Mouse (Mus musculus): ENCODE measurements around the gene Hcfc1r1.

Gene Hcfc1r1

DNA sequence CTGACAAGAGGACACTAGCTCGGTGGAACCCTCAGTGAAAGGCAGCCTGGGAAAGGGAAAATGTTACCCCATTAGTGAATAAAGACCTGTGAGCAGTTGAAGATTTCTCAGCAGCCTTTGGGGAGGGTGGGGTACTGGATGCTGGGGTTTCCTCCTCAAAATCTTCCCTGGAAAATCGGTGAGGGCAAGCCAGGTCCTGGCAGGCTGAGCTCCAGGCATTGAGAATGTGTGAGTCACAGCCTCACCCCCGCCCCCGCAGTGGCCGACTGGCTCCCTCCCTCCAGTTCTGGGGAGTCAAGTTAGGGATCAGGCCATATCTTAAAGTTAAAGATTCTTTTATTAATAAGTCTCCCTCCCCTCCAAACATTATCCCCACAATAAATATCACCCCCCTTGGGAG lies 1.7 kb downstream of the Hcfc1r1 start:
- 29% methylated on average over 5 of the region's 5 CpGs for WGBS

DNA sequence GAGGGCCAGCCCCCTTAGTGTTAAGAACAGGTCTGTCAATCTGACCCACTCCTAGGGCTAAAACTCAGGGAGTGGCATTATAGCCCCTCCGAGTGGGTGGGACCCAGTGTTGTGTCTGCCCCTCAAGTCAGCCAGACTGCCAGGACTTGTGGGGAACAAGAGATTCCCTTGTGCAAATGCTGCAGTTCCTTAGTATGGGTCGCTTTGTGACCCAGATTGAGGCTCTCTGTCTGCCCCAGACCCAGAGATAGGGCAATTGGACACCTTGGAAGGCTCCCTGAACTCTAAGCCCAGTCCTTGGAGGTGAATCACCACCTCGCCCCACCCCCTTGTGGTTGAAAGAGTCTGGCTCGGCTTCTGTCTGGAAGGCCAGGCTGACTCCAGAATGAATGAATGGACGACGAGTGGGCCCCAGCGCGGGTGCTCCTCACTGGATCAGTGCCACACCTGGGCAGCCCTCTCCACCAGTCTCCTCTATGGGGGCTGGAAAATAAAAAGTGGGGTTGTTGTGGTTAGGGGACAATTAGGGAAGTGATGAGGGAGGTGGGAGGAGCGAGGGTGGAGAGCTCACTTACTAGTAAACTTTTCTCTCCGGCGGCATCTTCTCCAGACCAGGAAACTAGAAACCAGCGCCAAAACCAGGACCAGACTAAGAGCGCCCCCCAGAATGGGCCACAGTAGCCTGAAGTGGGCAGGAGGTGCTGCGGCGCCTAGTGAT lies 2.3 kb downstream of the Hcfc1r1 start:
- 26% methylated on average over 15 of the region's 15 CpGs for WGBS

DNA sequence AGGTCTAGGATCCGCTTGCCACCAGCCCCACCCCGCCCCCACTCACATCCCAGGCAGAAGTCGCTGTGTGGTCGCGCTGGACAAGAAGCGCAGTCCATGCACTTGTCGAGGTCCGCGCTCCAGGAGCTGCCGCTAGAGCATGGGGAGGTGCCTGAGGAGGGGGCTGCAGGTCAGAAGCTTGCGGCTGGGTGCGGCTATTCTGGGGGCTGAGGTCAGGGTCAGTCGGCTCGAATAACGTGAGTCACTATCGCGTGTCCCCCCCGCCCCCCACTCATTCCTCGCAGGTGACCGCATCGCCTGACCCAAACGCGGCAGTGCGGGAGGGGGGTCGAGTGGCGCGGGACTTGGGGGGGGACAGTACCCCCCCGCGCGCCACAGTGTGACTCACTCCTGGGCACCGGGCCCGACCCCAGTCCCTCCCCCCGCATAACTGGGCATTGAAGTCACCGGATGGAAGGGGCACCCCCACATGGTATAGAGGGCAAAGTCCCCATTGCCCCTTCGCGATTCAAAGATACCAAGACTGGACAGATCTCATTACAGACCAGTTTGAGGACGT lies 3.2 kb downstream of the Hcfc1r1 start:
- under 1% methylated on average over 37 of the region's 37 CpGs for WGBS

DNA sequence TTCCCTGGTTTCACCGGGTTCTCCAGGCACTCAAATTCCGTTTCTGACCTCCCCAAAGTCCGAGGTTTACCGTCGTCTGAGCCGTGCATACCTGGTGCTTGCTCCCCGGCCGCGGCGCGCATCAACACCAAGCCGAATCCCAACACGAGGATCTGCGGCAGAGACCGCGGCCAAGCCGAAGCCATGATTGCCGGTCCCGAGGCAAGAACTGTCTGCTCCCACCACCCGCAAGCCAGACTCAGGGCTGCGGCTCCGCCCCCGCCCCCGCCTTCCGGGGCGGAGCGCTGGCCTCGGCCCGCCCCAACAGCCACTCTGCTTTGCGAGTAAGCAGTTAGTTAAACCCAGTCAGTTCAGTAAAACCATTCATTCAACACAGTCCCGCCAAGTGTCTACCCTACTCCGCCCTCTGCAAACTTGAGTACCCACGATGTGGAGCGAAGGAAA lies 3.9 kb downstream of the Hcfc1r1 start, which contains the start of gene Tnfrsf12a:
Gene Tnfrsf12a (minus strand): TSS at position 233 of the 444 bp plus-strand sequence.
- 1% methylated on average over 34 of the region's 34 CpGs for WGBS

DNA sequence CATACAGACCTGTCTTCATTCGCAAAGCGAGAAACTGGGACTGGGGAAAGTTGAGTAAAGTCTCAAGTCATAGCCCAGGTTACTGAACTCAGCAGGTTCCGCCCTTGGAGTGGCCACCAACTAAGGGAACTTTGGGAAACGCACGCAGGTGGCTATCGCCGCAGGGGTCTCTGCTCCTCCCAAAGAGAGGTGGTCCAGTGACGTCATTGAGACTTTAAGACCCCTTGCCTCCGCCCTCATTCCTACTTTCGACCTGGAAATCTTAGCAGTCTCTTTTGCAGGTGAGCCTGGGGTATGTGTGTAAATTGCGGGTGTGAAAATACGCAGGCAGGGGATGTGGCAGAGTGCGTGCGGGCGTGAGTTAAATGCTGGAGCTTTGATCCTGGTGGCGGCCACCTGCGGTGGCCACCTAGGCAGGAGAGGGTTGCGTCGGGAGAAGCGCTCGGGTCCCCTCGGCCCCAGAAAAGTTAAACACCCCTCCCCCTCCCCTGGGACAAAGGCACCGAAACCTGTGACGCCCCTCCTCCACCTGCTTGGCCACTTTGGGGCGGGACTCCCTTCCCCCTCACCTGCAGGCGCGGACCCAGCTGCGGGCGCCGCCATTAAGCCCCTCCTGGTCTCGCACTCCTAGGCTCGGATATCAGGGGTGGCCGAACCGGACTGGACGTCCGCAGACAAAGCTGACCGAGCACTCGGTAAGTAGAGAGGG lies 5.9 kb downstream of the Hcfc1r1 start, which contains the start of gene Cldn6:
Gene Cldn6 (plus strand): TSS at position 123 of the 709 bp plus-strand sequence.
- WGBS: 9% methylated on average over 38 of the region's 38 CpGs

DNA sequence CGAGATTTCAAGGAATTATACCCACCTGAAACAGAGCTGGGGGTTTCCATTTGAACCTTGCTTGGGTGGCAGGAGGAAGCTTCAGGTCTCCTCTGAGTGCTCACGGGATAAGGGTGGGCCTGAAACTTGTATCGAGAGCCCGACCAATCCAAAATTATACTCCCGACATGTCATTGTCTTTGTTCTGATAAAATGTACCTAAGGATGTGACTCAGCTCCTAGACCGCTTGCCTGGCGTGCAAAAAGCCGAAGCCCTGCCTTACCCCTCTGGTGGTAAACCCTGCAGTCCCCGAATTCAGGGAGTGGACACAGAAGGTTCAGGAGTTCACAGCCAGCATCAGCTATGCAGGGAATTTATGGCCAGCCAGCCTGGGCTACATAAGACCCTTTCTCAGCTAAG lies 6.9 kb downstream of the Hcfc1r1 start:
- 82% methylated on average over 9 of the region's 9 CpGs for WGBS

DNA sequence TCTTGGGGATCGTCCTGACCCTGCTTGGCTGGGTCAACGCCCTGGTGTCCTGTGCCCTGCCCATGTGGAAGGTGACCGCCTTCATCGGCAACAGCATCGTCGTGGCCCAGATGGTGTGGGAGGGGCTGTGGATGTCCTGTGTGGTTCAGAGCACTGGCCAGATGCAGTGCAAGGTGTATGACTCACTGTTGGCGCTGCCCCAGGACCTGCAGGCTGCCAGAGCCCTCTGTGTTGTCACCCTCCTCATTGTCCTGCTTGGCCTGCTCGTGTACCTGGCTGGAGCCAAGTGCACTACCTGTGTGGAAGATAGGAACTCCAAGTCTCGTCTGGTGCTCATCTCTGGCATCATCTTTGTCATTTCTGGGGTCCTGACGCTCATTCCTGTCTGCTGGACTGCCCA lies 7.7 kb downstream of the Hcfc1r1 start:
- WGBS: 71% methylated on average over 10 of the region's 10 CpGs

DNA sequence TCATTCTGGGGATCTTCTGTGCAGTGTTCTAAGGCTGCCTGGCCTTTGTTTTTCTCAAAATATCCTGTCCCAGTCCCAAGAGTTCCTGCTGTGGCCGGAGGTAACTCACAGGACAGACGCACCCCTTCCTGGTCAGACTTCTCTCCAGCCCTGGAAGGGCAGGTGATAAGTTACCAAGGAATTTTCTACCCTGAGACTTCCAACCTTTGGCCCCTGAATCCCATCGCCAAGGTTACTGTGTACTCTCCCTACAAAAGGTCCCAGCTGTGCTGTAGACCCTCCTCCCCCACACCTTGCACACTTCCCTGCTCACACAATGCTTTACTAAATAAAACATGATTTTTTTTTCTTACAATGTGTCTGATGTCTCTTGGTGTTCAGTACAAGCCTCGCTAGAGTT lies 8.7 kb downstream of the Hcfc1r1 start:
- 78% methylated on average over 4 of the region's 4 CpGs for WGBS

DNA sequence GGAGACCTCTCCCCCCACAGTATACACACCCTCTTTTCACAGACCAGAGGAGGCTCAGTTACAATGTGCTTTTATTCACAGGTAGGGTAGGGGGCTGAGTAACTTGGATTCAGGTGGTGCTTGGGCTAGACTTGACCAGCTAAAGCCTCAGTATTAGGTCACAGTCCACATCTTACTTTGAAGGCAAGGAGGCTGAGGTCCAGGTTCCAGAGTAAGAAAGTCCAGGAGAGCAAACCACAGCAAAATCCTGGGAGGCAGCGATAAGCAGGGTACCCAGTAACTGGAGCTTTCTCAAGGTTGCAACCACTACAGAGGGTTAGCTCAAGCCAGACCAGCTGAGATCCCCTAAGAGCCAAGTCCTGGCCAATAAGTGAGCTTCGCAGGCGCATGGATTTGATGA lies 9.1 kb downstream of the Hcfc1r1 start:
- 86% methylated on average over 3 of the region's 3 CpGs for WGBS

DNA sequence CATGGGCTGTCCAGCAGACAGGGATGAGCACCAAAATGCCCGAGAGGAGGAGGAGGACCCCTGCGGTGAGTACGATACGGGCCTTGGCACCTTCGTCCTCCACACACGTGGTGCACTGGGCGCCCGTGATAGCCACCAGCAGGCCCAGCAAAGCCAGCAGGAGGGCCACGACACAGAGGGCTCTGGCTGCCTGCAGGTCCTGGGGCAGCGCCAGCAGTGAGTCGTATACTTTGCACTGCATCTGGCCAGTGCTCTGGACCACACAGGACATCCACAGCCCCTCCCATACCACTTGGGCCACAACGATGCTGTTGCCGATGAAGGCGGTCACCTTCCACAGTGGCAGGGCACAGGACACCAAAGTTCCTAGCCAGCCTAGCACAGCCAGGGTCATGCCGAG lies 9.8 kb downstream of the Hcfc1r1 start:
- WGBS: 41% methylated on average over 15 of the region's 15 CpGs

DNA sequence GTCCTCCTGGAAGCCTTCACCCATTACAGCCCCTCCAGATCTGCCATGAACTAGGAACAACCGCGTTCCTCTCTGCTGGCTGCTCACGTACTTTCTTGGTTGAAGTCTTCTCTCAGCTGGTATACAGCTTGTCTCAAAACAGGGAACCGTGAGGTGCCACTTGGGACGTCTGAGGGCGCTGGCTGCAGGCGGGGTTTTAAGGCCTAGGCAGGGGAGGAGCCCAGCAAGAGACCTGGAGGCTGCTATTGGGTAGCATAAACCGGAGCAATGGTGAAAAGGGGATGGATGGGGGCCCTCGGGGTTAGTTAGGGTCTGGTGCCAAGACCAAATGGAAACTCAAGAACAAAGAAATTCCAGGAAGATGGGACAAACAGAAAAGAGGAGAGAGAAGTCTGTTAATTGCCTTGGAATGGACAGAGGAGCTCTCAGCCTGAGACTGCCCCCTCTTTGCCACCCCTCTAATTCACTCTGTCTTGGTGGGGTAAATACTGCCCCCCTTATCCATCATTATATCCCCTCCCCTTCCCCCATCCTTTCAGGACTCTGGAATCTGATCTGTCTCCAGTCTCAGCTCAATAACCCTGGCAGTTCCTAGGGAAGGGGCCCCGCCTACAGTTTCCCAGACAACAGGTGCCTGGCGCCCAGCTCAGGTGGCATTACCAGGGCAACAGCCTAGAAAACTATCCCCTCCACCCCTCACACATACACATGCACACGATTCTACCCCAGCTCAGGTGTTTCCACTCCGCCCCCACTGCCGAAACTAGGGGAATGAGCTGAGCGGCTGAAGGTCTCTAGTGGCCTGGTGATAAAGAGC lies 10.7 kb downstream of the Hcfc1r1 start, which contains the start of gene Cldn9:
Gene Cldn9 (minus strand): TSS at position 171 of the 817 bp plus-strand sequence.
- 56% methylated on average over 15 of the region's 15 CpGs for WGBS

DNA sequence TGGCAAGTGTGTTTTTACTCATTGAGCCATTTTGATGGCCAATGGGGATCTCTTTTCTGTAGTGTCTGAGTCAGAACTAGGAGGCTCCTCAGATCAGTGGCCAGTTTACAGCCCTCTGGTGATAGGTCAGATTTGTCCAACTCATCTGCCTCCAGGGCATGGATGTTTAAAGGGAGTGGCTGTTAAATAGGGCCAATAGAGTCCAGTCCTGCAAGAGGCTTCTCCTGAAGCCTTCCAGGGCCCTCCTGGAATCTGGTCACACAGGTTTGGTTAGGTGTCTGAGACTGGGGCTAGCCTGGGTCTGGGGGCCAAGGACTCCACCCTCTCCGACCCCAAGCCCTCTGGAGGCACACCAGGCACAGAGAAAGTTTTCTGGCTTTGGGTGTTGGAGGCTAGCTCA lies 21.1 kb downstream of the Hcfc1r1 start:
- 73% methylated on average over 1 of the region's 1 CpGs for WGBS

DNA sequence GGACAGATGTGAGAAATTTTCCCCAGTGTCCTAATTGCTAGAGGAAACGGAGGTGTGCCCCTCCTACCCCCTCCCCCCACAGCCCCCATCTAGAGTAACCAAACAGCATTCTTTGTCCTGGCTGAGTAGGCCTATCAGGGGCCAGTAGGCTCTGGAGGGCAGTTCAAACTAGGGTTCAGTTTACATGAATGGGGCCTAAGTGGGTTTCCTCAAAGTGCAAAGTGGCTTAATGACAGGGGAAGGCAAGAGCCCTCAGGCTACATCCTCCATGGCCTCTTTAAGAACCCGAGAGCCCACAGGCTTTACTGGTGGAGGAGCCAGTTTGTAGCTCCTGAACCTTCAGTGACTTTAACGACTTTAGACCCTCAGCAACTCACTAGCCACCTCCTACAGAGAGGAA lies 22.4 kb downstream of the Hcfc1r1 start:
- 71% methylated on average over 3 of the region's 3 CpGs for WGBS

DNA sequence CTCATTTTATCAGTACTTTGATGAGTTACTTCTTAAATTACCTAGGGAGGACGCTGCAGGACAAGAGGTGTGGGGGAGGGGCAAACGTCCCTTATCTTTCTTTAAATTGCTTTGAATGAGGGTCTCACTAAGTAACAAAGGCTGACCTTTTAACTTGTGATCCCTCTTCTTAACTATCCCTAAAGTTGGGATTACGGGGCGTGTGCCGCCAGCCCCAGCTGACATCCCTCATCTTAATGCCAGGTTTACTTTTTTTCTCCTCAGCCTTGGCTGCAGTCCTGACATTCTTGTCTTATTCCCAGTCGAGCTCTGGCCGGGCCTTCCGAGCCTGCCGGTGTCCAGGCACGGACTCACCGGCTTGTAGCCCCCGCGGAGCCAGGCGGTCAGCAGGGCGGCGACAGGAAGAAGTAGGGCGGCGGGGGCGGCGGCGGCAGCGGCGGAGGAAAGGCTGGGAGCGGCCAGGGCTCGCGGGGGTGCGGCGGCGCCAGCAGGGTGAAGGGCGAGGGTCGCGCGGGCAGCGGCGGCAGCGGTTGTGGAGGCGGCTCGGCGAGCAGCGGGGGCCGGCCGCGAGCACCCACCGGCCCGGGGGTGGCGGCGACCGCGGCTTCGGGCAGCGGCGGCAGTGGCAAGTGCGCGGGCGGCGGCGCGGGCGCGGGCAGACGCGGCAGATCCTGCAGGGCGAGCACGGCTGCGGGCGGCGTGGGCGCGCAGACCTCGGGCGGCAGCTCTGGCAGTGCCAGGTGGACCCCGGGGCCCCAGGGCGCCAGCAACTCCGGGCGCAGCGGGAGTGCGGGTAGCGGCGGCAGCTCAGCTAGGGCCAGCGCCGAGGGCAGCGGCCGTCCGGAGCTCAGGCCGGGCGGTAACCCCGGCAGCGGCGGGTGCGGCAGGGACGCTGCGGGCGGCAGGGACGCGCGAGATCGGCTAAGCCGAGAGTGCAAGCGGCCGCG lies 26.0 kb downstream of the Hcfc1r1 start:
- under 1% methylated on average over 93 of the region's 101 CpGs for WGBS

DNA sequence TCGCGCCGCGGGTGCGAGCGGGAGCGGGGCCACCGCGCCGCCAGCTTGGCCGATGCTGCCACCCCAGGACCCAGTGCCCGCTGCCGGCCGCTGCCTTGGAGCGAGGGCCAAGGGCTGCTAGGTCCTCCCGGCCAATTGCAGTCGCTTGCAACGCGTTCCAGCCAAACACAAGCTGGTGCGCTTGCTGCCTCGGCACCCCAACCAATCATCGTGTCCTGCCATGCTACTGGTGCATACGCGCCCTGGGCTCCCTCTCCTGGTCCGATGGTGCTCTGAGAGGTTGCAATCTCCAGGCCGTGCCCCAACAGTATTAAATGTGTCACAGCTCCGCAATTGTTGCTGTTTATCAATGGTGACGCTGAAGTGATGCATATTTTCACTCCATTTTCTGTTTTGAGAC lies 26.7 kb downstream of the Hcfc1r1 start:
- under 1% methylated on average over 28 of the region's 28 CpGs for WGBS

DNA sequence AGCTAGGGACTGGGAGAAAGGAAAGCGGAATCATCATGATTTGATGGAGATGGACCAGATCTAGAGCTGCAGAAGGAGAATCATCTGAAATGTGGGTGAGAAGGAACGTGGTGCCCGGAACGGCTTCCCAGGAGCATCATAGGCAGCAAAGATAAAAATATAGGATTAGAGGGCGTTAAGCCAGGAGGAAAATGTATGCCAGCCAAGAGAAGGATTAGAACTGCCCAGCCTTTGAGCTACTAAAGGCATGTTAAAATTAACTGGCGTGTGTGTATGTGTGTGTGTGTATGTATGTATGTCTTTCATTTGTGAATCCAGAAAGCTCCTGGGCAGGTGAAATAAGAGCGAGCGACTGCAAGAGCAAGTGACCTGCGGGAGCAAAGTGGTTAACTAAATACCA lies 29.9 kb downstream of the Hcfc1r1 start:
- WGBS: 63% methylated on average over 9 of the region's 9 CpGs

DNA sequence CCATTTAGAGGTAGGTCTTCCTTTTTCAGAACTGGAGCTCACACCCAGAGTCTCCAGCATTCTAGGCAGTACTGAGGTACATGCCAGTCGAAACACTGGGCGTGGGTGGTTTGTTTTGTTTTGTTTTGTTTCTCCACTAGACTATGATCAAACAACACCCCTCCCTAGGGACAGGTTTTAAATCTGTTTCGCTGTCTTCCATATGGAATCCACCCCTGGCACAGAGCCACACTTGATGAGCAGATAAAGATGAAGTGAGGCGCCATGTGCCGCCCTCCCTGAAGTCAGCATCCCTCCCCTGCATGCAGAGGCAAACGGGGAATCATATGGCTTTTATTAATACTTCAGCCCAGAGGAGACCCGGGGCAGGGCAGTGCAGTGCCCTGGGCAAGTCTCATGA lies 31.3 kb downstream of the Hcfc1r1 start:
- 34% methylated on average over 7 of the region's 7 CpGs for WGBS

DNA sequence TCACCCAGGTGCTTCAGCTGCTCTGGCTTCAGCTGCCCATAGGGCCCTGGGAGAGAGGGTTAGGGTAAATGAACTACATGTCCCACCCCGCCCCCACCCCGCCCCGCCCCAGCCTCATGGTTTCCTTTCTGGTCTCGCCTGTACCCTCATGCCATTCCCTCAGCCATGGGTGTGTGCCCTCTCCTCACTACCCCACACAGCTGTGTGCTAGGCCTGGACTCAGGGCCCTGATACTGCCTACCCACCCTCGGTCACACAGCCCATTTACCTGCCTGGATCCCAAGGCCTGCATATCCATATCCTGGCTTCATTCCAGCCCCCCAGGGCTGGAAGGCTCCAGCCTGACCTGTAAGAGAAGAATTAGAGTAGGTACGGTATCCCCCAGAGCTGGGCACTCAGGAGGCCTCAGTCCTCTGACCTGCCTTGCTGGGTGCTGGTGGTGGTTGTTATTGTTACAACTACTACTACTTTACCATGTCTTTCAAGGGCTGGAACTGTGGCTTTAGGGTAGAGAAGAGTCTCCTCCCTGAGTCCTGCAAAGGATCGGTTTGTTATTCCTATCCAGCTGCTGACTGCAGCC lies 32.2 kb downstream of the Hcfc1r1 start:
- WGBS: 81% methylated on average over 7 of the region's 7 CpGs

DNA sequence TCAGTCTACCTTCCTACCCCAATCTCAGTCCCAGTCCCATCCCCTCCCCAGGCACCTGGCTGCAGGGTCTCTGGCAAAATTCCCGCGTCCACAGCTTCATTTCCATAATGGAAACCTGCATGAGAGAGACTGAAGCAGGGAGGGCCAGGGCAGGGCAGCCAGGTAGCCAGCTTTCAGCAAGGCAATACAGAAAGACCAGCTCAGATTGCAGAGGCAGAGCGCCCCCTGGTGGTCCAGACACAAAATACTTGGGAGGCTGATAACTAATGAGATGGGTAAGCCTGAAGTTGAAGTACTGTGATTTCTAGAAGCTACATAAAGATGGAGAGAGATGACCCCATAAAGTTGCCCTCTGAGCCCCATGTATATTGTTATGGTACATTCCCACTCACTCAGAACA lies 32.8 kb downstream of the Hcfc1r1 start:
- 16% methylated on average over 3 of the region's 3 CpGs for WGBS

DNA sequence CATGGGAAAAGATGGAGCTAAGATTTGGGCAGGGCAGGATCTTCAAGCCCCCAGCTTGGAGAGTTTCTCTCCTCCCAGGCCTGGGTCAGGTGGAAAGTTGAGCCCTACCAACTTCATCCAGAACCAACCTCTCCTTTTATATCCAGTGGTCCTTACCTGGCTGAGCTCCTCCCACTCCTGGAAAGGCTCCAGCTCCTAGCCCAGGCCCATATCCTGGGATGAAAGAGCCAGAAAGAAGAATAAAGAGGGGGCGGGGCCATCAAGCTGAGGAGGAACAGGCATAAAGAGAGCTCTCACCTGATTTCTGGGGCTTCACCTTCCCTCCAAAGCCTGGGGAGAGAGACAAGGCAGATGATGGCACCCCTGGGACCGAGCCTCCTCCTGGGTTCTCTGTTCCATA lies 43.6 kb downstream of the Hcfc1r1 start:
- WGBS: 83% methylated on average over 2 of the region's 2 CpGs
